Mouse (Mus musculus) embryonic facial prominence, embryonic 15.5 days (tissue): ENCODE measurements at regions not wholly inside any gene's neighbourhood (a gene's known extent, or its start where the extent isn't known, plus 50 kb on each side); places are given as distances from the start of the nearest gene placed in this dataset.

Source experiments
- ATAC-seq: fragments of 200-750 bp; cut with Nextera tagmentation; 2 replicates; pipeline ENCODE4 v1.8.0; 2017; ENCODE audit warnings: low read depth, moderate TSS enrichment; ENCODE audit not compliant: insufficient number of reproducible peaks, low FRiP score, low TSS enrichment
- H3K27ac ChIP-seq: fragments of 300-500 bp; sonication (generic); replicated peaks from 2 replicates; pipeline ENCODE4 v1.5.1; 2015; ENCODE audit warnings: mild to moderate bottlenecking, inconsistent platforms
- H3K27me3 ChIP-seq: fragments of 300-500 bp; sonication (generic); 2 replicates; pipeline ENCODE4 v1.6.1; 2015; ENCODE audit warnings: inconsistent platforms
- H3K36me3 ChIP-seq: fragments of 300-500 bp; sonication (generic); 2 replicates; pipeline ENCODE4 v1.6.1; 2015; ENCODE audit warnings: mild to moderate bottlenecking, inconsistent platforms
- H3K4me1 ChIP-seq: fragments of 300-500 bp; sonication (generic); 2 replicates; pipeline ENCODE4 v1.6.1; 2015; ENCODE audit warnings: inconsistent platforms
- H3K4me2 ChIP-seq: fragments of 300-500 bp; sonication (generic); replicated peaks from 2 replicates; pipeline ENCODE4 v1.6.1; 2015; ENCODE audit warnings: mild to moderate bottlenecking, inconsistent platforms
- H3K4me3 ChIP-seq: fragments of 300-500 bp; sonication (generic); replicated peaks from 2 replicates; pipeline ENCODE4 v1.5.1; 2015; ENCODE audit warnings: mild to moderate bottlenecking, inconsistent platforms
- H3K9ac ChIP-seq: fragments of 300-500 bp; sonication (generic); 2 replicates; pipeline ENCODE4 v1.6.1; 2015; ENCODE audit warnings: inconsistent platforms
- H3K9me3 ChIP-seq: fragments of 300-500 bp; sonication (generic); replicated peaks from 2 replicates; pipeline ENCODE4 v1.6.1; 2016; ENCODE audit warnings: inconsistent platforms
- WGBS: fragments of 180-500 bp; shearing (Covaris S2); methylation state at CpG from one replicate; pipeline ENCODE4 v1.1.7; 2015; 5-methylcytosine and 5-hydroxymethylcytosine counted together

DNA sequence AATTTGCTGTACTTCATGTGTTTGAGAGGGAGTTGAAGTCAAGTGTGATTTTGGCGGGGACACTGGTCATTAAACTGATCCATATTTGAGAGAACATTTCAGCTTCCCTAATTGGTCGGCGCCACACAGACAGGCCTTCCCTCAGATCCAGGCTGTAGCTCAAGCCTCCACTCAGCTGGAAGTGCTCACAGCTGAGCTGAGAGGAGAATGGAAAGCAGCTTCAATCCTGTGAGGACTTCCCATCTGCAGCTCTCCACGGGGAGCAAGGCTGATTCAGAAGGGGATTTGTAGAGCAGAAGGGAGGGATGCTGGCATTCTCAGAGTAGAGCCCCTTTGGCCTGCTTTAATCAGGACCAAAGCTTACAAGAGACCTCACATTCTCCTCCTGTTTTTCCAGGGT is 297.2 kb downstream of the D3Ertd751e start:
- Histone ChIP-seq H3K4me3 (no peak overlapping the region), H3K9ac (no peak overlapping the region), H3K27ac (no peak overlapping the region), H3K4me1 (no peaks in the 10 kb centered on the region), H3K36me3 (no peaks in the 10 kb centered on the region), H3K9me3 (no peaks in the 10 kb centered on the region), H3K4me2 (no peak overlapping the region), H3K27me3 (no peaks in the 10 kb centered on the region)
- no peak for ATAC-seq
- WGBS: 35% methylated on average over 4 of the region's 4 CpGs

DNA sequence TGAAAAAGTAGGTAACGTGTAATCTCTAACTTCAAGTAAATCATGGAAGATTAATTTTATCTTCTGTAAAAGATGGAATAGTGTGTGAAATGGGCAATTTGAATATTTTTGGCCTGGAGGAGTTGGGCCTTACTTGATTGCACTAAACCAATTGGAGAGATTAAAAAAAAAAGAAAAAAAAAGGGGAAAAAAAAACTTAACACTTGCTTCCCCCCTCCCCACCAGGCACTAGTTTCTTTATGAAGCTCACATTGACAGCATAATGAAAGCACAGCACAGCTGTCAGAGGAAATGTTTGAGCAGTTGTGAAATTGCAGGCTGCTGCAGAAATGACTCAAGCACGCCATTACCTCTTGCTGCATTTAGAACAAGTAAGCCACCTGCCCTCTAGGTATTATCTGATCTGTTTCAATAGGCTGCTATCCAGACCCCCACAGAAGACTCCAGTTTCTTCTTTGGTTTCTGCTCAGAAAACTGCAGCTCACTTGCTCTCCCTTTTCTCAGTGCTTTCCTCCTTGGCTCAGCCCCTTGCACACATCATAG is 297.9 kb downstream of the D3Ertd751e start:
- H3K36me3 ChIP-seq: no peaks in the 10 kb centered on the region
- WGBS: 68% methylated on average over 2 of the region's 2 CpGs
- ATAC-seq: no peak
- no peaks in the 10 kb centered on the region for H3K4me1 ChIP-seq
- H3K27ac ChIP-seq: no peak overlapping the region
- no peak overlapping the region for H3K9ac ChIP-seq
- no peak overlapping the region for H3K4me3 ChIP-seq
- no peak overlapping the region for H3K4me2 ChIP-seq
- no peaks in the 10 kb centered on the region for H3K9me3 ChIP-seq
- H3K27me3 ChIP-seq: no peaks in the 10 kb centered on the region

DNA sequence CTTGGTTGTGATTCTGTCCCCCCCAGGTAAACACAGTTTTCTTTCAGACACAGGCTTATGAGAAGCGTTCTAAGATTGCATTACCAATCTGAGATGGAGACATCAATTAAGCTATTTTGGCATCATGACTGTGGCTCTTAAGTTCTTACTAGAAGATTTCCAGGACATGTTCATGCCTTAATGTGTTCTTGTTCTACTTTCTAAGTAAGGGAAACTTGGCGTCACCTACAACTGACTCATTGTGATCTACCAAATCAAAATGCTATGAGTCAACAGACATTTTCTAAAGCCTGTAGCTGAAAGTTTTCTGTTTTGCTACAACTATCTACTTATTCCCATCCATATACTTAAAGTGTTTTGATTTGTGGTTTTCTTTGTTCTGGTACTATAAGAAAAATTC is 298.5 kb downstream of the D3Ertd751e start:
- Histone ChIP-seq H3K27ac (no peak overlapping the region), H3K4me2 (no peak overlapping the region), H3K4me3 (no peak overlapping the region), H3K9ac (no peak overlapping the region), H3K4me1 (no peaks in the 10 kb centered on the region), H3K9me3 (no peaks in the 10 kb centered on the region), H3K27me3 (no peaks in the 10 kb centered on the region), H3K36me3 (no peaks in the 10 kb centered on the region)
- WGBS: 87% methylated on average over 2 of the region's 2 CpGs
- ATAC-seq: no peak

DNA sequence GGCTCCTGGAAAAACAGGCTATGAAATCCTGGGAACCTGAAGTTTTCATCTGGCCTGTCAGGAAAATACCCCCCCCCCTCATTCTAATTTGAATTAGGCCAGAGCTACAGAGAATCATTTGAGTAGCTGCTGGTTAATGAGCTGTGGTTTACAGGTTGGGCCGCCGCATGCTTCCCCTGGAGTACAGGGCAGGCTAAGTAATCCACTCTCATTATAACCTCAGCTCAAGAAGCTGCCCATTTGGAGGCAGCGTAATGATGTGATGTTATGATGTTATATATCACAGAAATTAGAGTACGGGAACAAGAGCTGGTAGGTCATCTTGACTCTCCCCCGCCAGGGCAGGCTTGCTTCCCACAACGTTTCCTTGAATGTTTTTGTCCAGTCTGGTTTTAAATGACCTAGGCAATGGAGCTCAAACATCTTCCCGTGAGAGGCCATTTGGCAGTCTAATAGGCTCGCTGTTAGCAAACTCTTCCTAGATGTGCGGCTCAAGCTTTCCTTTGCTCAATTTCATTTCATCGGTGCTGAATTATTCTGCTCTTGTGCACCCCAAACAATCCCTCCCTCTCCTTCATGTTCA is 315.0 kb downstream of the D3Ertd751e start:
- Histone ChIP-seq H3K9me3 (no peaks in the 10 kb centered on the region), H3K27ac (no peak overlapping the region), H3K4me1 (no peaks in the 10 kb centered on the region), H3K4me3 (no peak overlapping the region), H3K36me3 (no peaks in the 10 kb centered on the region), H3K4me2 (no peak overlapping the region), H3K27me3 (no peaks in the 10 kb centered on the region), H3K9ac (no peak overlapping the region)
- WGBS: 84% methylated on average over 10 of the region's 10 CpGs
- no peak for ATAC-seq

DNA sequence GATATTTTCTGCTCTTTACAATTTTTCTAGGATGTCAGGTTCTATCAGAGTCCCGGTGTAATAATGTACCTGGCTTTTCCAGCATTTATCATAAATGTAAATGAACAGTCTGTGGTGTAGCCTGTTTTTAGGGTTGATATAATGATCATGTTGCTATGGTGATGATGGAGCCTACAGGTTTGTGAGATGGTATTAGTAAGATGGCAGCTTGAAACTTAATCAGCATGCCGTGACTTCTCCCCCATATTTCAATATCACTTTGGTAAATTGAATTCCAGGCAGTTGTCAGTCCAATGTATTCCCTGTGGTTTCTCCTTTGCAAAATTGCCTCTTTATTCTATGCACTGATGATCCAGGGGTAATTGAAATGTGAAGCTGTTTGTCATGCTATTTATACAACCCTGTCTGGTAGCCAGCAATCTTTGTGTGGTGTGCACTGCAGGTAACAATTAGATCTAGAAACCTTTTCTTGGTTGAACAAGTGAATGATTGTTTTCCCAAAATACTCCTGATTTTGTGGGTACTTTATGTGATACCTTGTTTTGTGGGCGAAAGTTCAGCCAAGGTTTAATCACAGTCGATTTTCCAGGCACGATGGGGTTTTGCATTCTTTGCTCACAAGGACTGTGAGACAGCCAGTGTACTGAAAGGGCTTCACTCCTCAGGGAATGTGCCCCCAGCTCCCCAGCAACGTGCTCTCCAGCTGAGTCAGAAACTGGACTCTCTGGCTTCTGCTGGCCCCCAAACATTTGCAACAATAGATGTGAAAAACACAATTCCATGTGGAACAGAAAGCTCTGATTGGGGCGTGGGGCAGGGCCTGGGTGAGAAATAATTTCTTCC is 322.9 kb downstream of the D3Ertd751e start:
- Histone ChIP-seq H3K9ac (no peak overlapping the region), H3K4me1 (no peaks in the 10 kb centered on the region), H3K9me3 (no peaks in the 10 kb centered on the region), H3K36me3 (no peaks in the 10 kb centered on the region), H3K4me2 (no peak overlapping the region), H3K27me3 (no peaks in the 10 kb centered on the region), H3K4me3 (no peak overlapping the region), H3K27ac (no peak overlapping the region)
- WGBS: 39% methylated on average over 7 of the region's 7 CpGs
- ATAC-seq: no peak

DNA sequence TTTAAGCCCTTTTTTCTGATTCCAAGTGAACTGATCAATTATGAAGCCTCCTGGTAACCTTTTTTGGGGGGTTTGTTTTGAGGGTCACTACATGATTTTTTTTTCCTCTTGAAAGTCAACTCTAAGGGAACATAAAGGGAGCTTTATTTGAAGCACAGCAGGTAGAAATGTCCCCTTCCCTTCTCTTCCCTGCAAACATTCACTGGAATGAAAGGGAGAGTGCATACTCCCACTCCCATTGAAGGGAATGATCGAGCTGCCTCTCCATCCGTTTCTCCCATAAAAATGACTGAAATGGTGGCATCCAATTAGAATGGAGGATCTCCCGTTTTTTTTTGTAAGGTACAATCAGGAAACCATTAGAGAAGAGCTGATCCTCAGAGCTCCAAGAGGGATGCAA is 323.6 kb downstream of the D3Ertd751e start:
- no peak overlapping the region for H3K9ac ChIP-seq
- H3K9me3 ChIP-seq: no peaks in the 10 kb centered on the region
- no peaks in the 10 kb centered on the region for H3K27me3 ChIP-seq
- ATAC-seq: no peak
- H3K27ac ChIP-seq: no peak overlapping the region
- H3K36me3 ChIP-seq: no peaks in the 10 kb centered on the region
- H3K4me1 ChIP-seq: no peaks in the 10 kb centered on the region
- no peak overlapping the region for H3K4me2 ChIP-seq
- H3K4me3 ChIP-seq: no peak overlapping the region
- 44% methylated on average over 3 of the region's 3 CpGs for WGBS

DNA sequence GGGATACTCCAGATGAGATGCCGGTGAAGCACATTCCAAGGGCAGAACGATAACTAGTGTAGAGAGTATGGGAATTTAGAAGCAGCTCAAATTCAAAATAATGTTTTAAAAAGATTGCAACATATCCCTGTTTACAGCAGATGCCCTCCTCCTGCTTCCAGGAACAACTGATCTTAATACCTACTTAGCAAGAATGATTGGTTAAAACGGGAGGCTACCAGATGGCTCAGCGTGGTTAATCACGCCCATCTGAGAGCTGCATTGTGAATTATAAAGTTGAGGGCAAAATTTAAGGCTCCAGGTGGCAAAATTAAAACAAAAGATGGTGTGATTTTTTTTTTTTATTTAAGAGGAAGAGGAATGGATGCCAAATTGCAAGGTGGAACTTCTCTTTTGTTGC is 324.6 kb downstream of the D3Ertd751e start:
- H3K4me1 ChIP-seq: no peaks in the 10 kb centered on the region
- ATAC-seq: no peak
- H3K27me3 ChIP-seq: no peaks in the 10 kb centered on the region
- no peak overlapping the region for H3K9ac ChIP-seq
- H3K4me3 ChIP-seq: no peak overlapping the region
- WGBS: 78% methylated on average over 5 of the region's 5 CpGs
- no peaks in the 10 kb centered on the region for H3K9me3 ChIP-seq
- no peaks in the 10 kb centered on the region for H3K36me3 ChIP-seq
- H3K4me2 ChIP-seq: no peak overlapping the region
- no peak overlapping the region for H3K27ac ChIP-seq

DNA sequence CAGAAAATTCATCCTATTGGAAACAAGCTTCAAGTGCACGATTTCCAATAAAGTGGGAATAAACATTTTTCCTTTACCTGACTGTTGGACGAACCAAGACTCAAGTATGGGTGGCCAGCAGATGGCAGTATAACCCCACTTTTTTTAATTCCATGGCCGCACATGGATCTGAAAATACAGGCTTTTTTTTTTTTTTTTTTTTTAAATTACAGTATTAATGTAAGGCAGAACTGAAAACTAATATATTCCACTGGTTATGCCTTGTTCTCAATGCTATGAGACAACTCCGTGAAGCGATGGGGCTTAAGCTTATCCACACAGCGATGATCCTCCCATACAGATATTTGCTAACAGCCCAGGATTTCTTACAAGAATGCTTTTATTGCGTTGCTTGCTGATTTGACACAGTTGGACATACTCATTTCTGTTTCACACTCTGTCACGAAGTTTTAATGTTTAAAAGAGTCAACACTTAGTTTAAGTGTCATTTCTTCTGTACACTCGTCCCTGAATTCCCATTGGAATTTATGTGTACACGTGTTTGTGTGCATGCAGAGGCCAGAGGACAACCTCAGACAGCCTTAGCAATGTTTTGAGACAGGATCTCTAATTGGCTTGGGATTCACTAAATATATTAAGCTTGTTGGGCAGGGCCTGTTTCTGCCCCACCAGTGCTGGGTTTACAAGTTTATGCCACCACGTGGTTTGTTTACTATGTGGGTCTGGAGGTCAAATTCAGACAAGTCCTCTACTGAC is 332.3 kb downstream of the D3Ertd751e start:
- Histone ChIP-seq H3K27me3 (no peaks in the 10 kb centered on the region), H3K4me1 (0 out of 2 replicates have a peak, but pooled peaks cover 5% of the 10 kb centered on the region), H3K36me3 (no peaks in the 10 kb centered on the region), H3K9ac (no peak overlapping the region), H3K4me3 (no peak overlapping the region), H3K4me2 (peak overlapping the region; percentile 27; the same call in 1 of the 2 replicates), H3K27ac (no peak overlapping the region), H3K9me3 (no peaks in the 10 kb centered on the region)
- ATAC-seq: no peak
- 23% methylated on average over 11 of the region's 11 CpGs for WGBS

DNA sequence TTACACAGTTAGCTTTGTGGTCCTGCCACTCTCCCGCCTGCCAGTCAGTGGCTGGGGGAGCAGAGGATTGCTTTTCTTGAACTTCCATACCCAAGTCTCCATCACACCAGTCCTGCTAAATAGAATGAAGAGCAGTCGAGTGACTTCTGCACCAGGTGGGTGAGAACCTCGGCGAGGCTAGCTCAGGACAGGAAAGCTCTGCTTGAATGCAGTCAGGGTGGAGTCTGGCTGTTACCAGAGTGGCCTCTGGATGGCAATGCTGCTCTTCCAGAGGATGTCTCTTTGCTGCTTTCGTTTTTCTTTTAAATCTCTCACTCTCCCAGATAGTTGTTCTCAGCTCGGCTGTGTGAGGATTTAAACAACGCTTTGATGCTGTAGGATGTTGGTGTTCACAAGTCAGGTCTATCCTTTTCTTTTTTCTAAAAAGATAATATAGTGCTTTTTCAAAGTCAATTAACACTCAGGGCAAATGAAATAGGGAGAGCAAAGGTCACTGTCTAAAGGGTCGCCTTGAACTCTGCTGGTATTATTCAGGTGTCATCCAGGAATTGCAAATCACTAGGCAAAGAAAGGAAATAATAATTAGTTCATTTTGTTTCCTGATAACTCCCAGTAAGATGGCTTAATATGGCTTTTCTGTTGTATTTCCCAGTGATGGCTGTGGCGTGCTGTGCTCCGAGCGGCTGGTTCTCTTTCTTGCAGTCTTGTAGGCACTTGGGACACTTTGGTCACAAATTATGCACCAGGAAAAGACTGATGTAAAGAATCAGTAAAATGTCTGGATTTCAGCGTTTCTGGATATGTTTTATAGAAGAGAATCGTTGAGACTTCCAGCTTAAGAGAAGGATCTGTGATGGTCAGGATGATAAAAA is 368.8 kb downstream of the D3Ertd751e start:
- Histone ChIP-seq H3K9ac (no peak overlapping the region), H3K27me3 (no peaks in the 10 kb centered on the region), H3K4me2 (peak overlapping the region; percentile 21; the same call in 1 of the 2 replicates), H3K4me3 (no peak overlapping the region), H3K4me1 (no peaks in the 10 kb centered on the region), H3K36me3 (no peaks in the 10 kb centered on the region), H3K9me3 (no peaks in the 10 kb centered on the region), H3K27ac (no peak overlapping the region)
- no peak for ATAC-seq
- WGBS: 45% methylated on average over 13 of the region's 13 CpGs

DNA sequence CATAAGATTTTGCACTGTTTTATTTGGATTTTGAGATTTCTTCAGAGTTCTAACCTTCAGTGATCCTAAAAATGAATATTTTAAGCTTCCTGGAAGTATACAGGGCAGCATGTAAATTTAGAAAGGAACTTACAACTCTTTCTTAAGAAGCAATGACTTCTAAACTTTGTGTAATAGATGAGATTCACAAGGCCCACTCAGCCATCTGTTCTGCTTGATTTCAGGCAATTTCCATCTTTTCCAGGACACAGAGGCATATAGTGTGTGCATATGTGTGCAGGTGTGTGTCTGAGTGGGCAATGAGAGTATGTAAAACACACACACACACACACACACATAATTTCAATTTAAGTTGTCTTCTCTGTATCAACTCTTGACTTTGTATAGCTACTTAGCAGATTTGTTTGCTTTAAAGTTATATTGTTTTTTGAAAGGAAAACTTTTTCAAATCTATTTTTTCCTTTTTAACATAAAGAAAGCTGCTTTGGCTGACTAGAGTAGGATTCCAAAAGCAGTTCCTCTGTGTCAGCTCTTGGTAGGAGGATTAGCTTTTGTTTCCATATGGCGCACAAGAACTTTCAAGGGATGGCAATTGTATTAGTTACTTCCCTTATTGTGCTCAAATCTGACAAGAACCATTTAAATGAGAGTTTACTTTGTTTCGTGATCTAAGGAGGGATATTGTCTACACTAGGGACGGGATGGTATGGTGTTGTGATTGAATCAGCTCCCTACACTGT is 387.6 kb downstream of the D3Ertd751e start:
- Histone ChIP-seq H3K4me2 (no peak overlapping the region), H3K4me3 (no peak overlapping the region), H3K27me3 (no peaks in the 10 kb centered on the region), H3K4me1 (no peaks in the 10 kb centered on the region), H3K27ac (no peak overlapping the region), H3K9me3 (no peaks in the 10 kb centered on the region), H3K9ac (no peak overlapping the region), H3K36me3 (no peaks in the 10 kb centered on the region)
- WGBS: 73% methylated on average over 3 of the region's 3 CpGs
- ATAC-seq: no peak
